Mouse (Mus musculus): ENCODE measurements at regions not wholly inside any gene's neighbourhood (a gene's known extent, or its start where the extent isn't known, plus 50 kb on each side); places are given as distances from the start of the nearest gene placed in this dataset.

GRCm38 (mm10) chr8:96680416-96681027, 792.2 kb upstream of the Got2 start:
- DNase-seq (ENCODE audit: low read depth, low spot score), result no peak

- no peak for DNase-seq (ENCODE audit: low read depth, low spot score)
Observed at GRCm38 (mm10) chr8:96679510-96679909, 791.2 kb upstream of the Got2 start.

- peak; percentile 15 for DNase-seq (ENCODE audit: low read depth, low spot score)
Observed at GRCm38 (mm10) chr8:96674703-96675102, 786.4 kb upstream of the Got2 start.

- DNase-seq (ENCODE audit: low read depth, low spot score), result no peak
Observed at GRCm38 (mm10) chr8:96656495-96657279, 768.3 kb upstream of the Got2 start.

GRCm38 (mm10) chr8:96647743-96648142, 759.4 kb upstream of the Got2 start:
- no peak for DNase-seq (ENCODE audit: low read depth, low spot score)

All from mesoderm, embryonic 11.5 days (tissue).